Mouse (Mus musculus) embryonic facial prominence, embryonic 13.5 days (tissue): ENCODE data around the gene Pagr1b. TPM values are rescaled to one million over a fixed set of nuclear protein-coding genes. Genes with fewer than 3 reads are reported as not detected.
A peak's percentile ranks its signal among the peaks of the same experiment; 100 is the strongest.

Experiments used
- ATAC-seq: fragments of 200-750 bp; cut with Nextera tagmentation; 2 replicates; pipeline ENCODE4 v1.8.0; 2017; ENCODE audit warnings: low read depth; ENCODE audit not compliant: insufficient number of reproducible peaks, insufficient read depth, low FRiP score, low TSS enrichment
- H3K27ac ChIP-seq: fragments of 300-500 bp; sonication (generic); 2 replicates; pipeline ENCODE4 v1.5.1; 2015; ENCODE audit warnings: moderate library complexity, mild to moderate bottlenecking, inconsistent platforms
- H3K27me3 ChIP-seq: fragments of 300-500 bp; sonication (generic); 2 replicates; pipeline ENCODE4 v1.6.1; 2015; ENCODE audit warnings: mild to moderate bottlenecking, inconsistent platforms
- H3K36me3 ChIP-seq: fragments of 300-500 bp; sonication (generic); 2 replicates; pipeline ENCODE4 v1.6.1; 2015; ENCODE audit warnings: mild to moderate bottlenecking, inconsistent platforms
- H3K4me1 ChIP-seq: fragments of 300-500 bp; sonication (generic); 2 replicates; pipeline ENCODE4 v1.6.1; 2015; ENCODE audit warnings: inconsistent platforms
- H3K4me2 ChIP-seq: fragments of 300-500 bp; sonication (generic); 2 replicates; pipeline ENCODE4 v1.6.1; 2015; ENCODE audit warnings: moderate library complexity, mild to moderate bottlenecking, inconsistent platforms
- H3K4me3 ChIP-seq: fragments of 300-500 bp; sonication (generic); 2 replicates; pipeline ENCODE4 v1.5.1; 2015; ENCODE audit warnings: mild to moderate bottlenecking, inconsistent platforms
- H3K9ac ChIP-seq: fragments of 300-500 bp; sonication (generic); 2 replicates; pipeline ENCODE4 v1.6.1; 2015; ENCODE audit warnings: mild to moderate bottlenecking, inconsistent platforms
- H3K9me3 ChIP-seq: fragments of 300-500 bp; sonication (generic); 2 replicates; pipeline ENCODE4 v1.6.1; 2016; ENCODE audit warnings: inconsistent platforms
- WGBS: fragments of 180-500 bp; shearing (Covaris S2); methylation state at CpG from one replicate; pipeline ENCODE4 v1.1.7; 2015; ENCODE audit warnings: mixed read lengths; 5-methylcytosine and 5-hydroxymethylcytosine counted together
- polyA plus RNA-seq: library from polyadenylated mRNA; unstranded; fragments of >200 nt; fragmentation: Nextera tagmentation; extraction: Ambion mirVana; gene quantifications from 2 replicates; pipeline ENCODE4 v1.2.1, GENCODE M21; 2015

Pagr1b gene
- polyA plus RNA-seq, 1 experiment from 2014 or later, result not detected

GRCm38 (mm10) chr7:126984667-126985444 is 31.4 kb downstream of the Pagr1b start:
- Histone ChIP-seq H3K9me3 (no peaks in the 10 kb centered on the region), H3K4me1 (no peaks in the 10 kb centered on the region), H3K36me3 (peaks cover 17% of the 10 kb centered on the region), H3K27me3 (no peaks in the 10 kb centered on the region), H3K4me3 (no peak overlapping the region), H3K27ac (no peak overlapping the region), H3K4me2 (no peak overlapping the region), H3K9ac (no peak overlapping the region)
- WGBS, result 67% methylated on average over 10 of the region's 10 CpGs
- no peak for ATAC-seq

DNA sequence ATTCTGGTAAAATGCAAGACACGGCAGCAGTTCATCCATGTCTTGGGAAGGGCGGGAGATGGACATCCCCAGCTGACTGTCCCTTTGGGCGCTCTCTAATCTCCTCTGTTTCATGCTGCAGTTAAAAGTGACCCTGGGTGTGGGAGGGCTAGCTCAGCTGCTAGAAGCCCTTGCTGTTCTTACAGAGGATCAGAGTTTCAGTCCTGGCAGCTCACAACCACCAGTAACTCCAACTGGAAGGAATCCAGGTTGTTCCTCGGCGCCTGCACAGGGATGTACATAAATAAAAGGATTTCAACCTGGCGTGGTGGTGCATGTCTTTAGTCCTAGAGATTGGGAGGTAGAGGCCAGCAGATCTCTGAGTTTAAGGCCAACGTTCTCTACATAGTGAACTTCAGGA is 33.2 kb downstream of the Pagr1b start:
- 81% methylated on average over 7 of the region's 7 CpGs for WGBS
- H3K36me3 ChIP-seq, result peaks cover 35% of the 10 kb centered on the region
- no peak overlapping the region for H3K9ac ChIP-seq
- H3K27me3 ChIP-seq, result no peaks in the 10 kb centered on the region
- H3K4me2 ChIP-seq, result no peak overlapping the region
- no peak overlapping the region for H3K4me3 ChIP-seq
- H3K27ac ChIP-seq, result no peak overlapping the region
- ATAC-seq, result no peak
- no peaks in the 10 kb centered on the region for H3K4me1 ChIP-seq
- no peaks in the 10 kb centered on the region for H3K9me3 ChIP-seq

DNA sequence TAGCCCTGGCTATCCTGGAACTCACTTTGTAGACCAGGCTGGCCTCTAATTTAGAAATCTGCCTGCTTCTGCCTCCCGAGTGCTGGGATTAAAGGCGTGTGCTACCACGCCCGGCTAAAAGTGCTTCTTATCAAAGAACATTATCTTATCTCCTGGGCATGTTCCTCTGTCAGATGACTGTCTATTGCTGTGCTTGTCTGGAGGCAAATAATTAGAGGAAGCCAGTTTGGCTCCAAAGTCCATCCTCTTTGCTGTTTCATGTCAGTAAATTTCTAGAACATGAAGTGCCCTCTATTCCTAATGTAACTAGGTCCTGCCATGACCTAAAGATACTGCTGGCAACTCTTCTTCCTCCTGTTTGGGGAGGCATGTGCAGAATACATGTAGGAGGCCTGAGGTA is 34.2 kb downstream of the Pagr1b start:
- WGBS, result 88% methylated on average over 4 of the region's 4 CpGs
- H3K27me3 ChIP-seq, result no peaks in the 10 kb centered on the region
- peaks cover 2% of the 10 kb centered on the region for H3K4me1 ChIP-seq
- peaks cover 37% of the 10 kb centered on the region for H3K36me3 ChIP-seq
- H3K9ac ChIP-seq, result no peak overlapping the region
- no peak overlapping the region for H3K4me3 ChIP-seq
- no peaks in the 10 kb centered on the region for H3K9me3 ChIP-seq
- no peak overlapping the region for H3K4me2 ChIP-seq
- ATAC-seq, result no peak
- H3K27ac ChIP-seq, result no peak overlapping the region

DNA sequence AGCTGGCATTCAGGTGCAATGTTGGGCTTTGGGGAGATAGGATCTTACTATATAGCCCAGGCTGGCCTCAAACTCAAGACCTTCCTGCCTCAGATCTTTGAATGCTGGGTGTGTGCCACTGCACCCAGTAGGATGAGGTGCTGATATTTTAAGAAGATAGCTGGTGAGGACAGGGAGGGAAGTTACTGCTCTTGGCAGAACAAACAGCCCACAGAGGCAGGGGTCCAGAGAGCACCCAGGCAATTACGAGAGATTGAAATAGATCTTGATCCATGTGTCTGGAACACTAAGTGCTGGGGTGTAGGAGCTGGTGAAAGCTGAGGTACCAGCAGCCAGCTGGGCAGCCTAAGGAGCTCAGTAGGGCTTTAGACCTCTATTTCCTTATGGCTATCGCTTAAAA is 34.7 kb downstream of the Pagr1b start:
- 85% methylated on average over 2 of the region's 2 CpGs for whole genome bisulfite sequencing
- Histone ChIP-seq H3K4me3 (no peak overlapping the region), H3K27me3 (no peaks in the 10 kb centered on the region), H3K9ac (no peak overlapping the region), H3K36me3 (peaks cover 37% of the 10 kb centered on the region), H3K9me3 (no peaks in the 10 kb centered on the region), H3K4me1 (peaks cover 5% of the 10 kb centered on the region), H3K27ac (no peak overlapping the region), H3K4me2 (no peak overlapping the region)
- ATAC-seq, result no peak

DNA sequence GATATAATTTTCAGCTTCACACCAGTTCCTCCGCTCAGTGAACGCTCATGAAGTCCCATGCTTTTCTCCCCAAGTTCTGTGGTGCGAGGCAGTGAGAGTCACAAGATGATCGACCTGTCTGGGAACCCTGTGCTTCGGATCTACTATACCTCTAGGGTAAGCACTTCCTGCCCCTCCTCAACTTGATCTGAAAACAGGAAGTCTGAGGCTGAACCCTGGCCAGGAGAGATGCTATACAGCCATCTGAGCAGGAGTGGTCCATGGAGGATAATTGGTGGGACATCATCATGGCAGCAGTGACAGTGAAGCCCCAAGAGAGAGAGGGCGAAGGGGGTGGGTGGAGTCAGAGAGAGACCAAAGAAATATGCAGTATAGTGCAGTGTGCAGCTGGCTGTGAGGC is 37.4 kb downstream of the Pagr1b start:
- no peaks in the 10 kb centered on the region for H3K27me3 ChIP-seq
- peaks cover 37% of the 10 kb centered on the region for H3K36me3 ChIP-seq

DNA sequence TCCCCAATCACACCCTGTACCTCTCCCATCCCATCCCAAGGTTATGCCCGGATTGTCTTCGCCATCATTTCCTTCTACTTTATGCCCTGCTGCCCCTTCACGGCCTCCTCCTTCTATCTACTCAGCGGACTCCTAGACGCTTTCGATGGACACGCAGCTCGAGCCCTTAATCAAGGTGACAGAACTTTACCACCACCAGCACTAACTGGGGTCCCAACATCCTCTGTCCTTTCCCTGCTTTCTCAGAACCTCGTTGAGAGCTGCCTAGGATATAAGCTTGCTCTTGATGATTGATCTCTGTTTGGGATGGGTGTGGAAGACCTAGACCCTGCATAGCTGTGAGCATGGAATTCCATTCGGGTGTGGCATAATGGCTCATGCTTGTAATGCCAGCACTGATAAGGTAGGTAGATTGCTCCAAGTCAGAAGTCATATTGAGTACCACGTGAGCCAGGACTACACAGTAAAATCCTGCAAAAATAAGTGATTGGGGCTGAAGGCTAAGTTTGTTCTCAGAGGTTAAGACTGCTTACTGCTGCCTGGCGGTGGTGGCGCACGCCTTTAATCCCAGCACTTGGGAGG is 39.3 kb downstream of the Pagr1b start:
- peak overlapping the region; percentile 85 for H3K4me3 ChIP-seq
- H3K36me3 ChIP-seq, result peaks cover 37% of the 10 kb centered on the region
- H3K9me3 ChIP-seq, result no peaks in the 10 kb centered on the region
- WGBS, result 27% methylated on average over 14 of the region's 14 CpGs
- H3K27ac ChIP-seq, result peak overlapping the region; percentile 97
- H3K4me1 ChIP-seq, result peaks cover 10% of the 10 kb centered on the region
- H3K4me2 ChIP-seq, result peak overlapping the region; percentile 89
- no peaks in the 10 kb centered on the region for H3K27me3 ChIP-seq
- H3K9ac ChIP-seq, result peak overlapping the region; percentile 96
- no peak for ATAC-seq

More for the DNA sequence above, 37.4 kb downstream of the Pagr1b start:
- ATAC-seq, result no peak
- Histone ChIP-seq H3K9me3 (no peaks in the 10 kb centered on the region), H3K4me3 (no peak overlapping the region), H3K4me1 (peaks cover 10% of the 10 kb centered on the region), H3K27ac (no peak overlapping the region), H3K9ac (no peak overlapping the region), H3K4me2 (no peak overlapping the region)
- WGBS, result 93% methylated on average over 6 of the region's 6 CpGs

- Histone ChIP-seq H3K36me3 (peaks cover 31% of the 10 kb centered on the region), H3K27me3 (no peaks in the 10 kb centered on the region), H3K4me2 (peak within 1 kb of the TSS; percentile 89), H3K4me1 (peaks cover 10% of the 10 kb centered on the region), H3K9ac (peak within 1 kb of the TSS; percentile 96), H3K9me3 (no peaks in the 10 kb centered on the region), H3K27ac (peak within 1 kb of the TSS; percentile 97), H3K4me3 (peak within 1 kb of the TSS; percentile 85)
- WGBS, result under 1% methylated on average over 55 of the region's 55 CpGs
- ATAC-seq, result peak; percentile 89
Measured at GRCm38 (mm10) chr7:126975950-126976866, 40.1 kb downstream of the Pagr1b start, which contains the start of gene Cdiptos. Cdiptos (minus strand) TSS chr7:126976098.

DNA sequence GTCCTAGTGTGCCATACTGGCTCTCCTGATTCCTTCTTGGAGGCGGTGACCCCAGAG is 40.6 kb downstream of the Pagr1b start, which contains the start of gene Cdipt:
TSS of gene Cdipt (plus strand) at position 22 of the 57 bp plus-strand sequence.
- no peak for ATAC-seq
- Histone ChIP-seq H3K36me3 (peaks cover 27% of the 10 kb centered on the region), H3K4me2 (peak within 1 kb of the TSS; percentile 89), H3K4me1 (peaks cover 10% of the 10 kb centered on the region), H3K27ac (peak within 1 kb of the TSS; percentile 97), H3K9ac (peak within 1 kb of the TSS; percentile 96), H3K27me3 (no peaks in the 10 kb centered on the region), H3K4me3 (peak within 1 kb of the TSS; percentile 85), H3K9me3 (no peaks in the 10 kb centered on the region)
- 0% methylated on average over 1 of the region's 1 CpGs for WGBS

- no peaks in the 10 kb centered on the region for H3K27me3 ChIP-seq
- peak overlapping the region; percentile 97; the same call in 1 of the 2 replicates for H3K27ac ChIP-seq
- H3K9ac ChIP-seq, result peak overlapping the region; percentile 96
- H3K4me1 ChIP-seq, result peaks cover 10% of the 10 kb centered on the region
- WGBS, result 8% methylated on average over 8 of the region's 8 CpGs
- peaks cover 26% of the 10 kb centered on the region for H3K36me3 ChIP-seq
- no peaks in the 10 kb centered on the region for H3K9me3 ChIP-seq
- peak overlapping the region; percentile 89 for H3K4me2 ChIP-seq
- ATAC-seq, result no peak
- H3K4me3 ChIP-seq, result peak overlapping the region; percentile 85
Measured at GRCm38 (mm10) chr7:126975493-126975892, 40.8 kb downstream of the Pagr1b start.

DNA sequence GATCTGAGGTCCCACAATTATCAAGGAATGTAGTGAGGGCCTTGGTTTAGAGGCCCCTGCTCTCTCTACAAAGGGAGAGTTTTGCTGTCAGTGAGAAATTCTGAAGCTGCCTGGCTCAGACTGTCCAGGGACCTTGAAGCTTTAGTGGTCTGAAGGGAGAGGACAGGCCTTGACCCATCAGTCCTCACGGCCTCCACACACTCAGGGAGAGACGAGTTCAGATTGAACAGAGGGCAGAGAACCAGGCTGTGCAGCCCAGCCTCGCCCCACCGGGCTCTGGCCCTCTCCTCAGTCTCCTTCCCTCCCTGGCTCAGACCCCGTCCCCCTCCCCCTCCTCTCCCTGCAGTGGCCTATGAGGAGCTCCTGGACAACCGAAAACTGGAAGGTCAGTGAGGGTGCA is 48.9 kb downstream of the Pagr1b start:
- peaks cover 21% of the 10 kb centered on the region for H3K27me3 ChIP-seq
- H3K9ac ChIP-seq, result no peak overlapping the region
- no peaks in the 10 kb centered on the region for H3K4me1 ChIP-seq
- no peak overlapping the region for H3K27ac ChIP-seq
- ATAC-seq, result no peak
- H3K36me3 ChIP-seq, result no peaks in the 10 kb centered on the region
- no peak overlapping the region for H3K4me2 ChIP-seq
- no peaks in the 10 kb centered on the region for H3K9me3 ChIP-seq
- 58% methylated on average over 6 of the region's 6 CpGs for WGBS
- H3K4me3 ChIP-seq, result no peak overlapping the region

DNA sequence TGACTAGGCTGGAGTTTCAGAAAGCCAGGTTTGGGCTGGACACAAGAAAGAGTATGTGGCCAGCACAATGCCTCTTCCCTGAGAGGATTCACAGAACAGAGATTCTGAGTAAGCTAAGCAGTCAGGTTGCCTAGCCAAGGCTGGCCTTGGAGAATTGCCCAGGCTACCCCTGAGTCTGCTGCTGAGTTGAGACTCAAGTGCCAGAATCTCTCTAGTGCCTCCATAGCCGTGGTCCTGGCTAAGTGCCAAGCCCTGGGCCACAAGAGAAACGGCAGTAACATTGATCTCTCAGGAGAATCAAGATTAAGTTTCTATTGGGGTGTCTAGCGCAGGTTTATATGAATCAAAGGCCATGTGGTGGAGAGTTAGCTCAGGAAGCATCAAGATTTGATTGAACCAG is 50.7 kb downstream of the Pagr1b start:
- WGBS, result 51% methylated on average over 3 of the region's 3 CpGs
- ATAC-seq, result no peak
- Histone ChIP-seq H3K27ac (no peak overlapping the region), H3K9me3 (no peaks in the 10 kb centered on the region), H3K4me1 (no peaks in the 10 kb centered on the region), H3K27me3 (peaks cover 24% of the 10 kb centered on the region), H3K4me3 (no peak overlapping the region), H3K4me2 (no peak overlapping the region), H3K36me3 (no peaks in the 10 kb centered on the region), H3K9ac (no peak overlapping the region)
